Mouse (Mus musculus) liver, embryonic 14.5 days (tissue): Measurements from ENCODE around the gene Tuba4a.

Experiments
- CTCF ChIP-seq: IDR thresholded peaks from 2 replicates; pipeline ENCODE4 v1.5.1; 2016; ENCODE audit warnings: antibody characterized with exemption, low read depth, control low read depth
- EP300 ChIP-seq: IDR thresholded peaks from 2 replicates; pipeline ENCODE4 v1.6.1; 2016; ENCODE audit warnings: antibody characterized with exemption, low read depth

GRCm38 (mm10) chr1:75217893-75218226, 1.8 kb downstream of the Tuba4a start:
- TF ChIP-seq CTCF (no peak), EP300 (no peak)
